Mouse (Mus musculus): Measurements from ENCODE around the gene Etfb.

Gene Etfb

GRCm38 (mm10) chr7:43448246-43448645 is 4.4 kb downstream of the Etfb start:
- DNase-seq (ENCODE audit: low spot score in 2 of 2), result no peak

DNA sequence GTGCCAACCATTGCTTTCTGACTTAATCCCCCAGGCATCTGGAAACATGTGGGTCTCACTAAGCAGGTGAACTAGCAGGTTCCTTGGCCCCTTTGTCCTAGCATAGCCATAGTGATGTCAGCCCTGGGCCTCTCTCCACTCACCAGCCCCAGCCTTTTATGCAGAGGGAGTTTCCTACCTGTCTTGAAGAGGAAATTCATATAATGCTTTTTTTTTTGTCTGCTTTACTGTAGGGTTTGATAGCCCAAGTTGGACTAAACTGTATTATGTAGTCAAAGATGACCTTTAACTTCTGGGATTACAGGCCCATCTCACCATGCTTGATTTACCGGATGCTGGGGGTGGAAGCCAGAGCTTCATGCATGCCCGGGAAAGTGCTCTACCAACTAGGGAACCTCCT is 5.9 kb downstream of the Etfb start:
- DNase-seq (ENCODE audit: low spot score in 2 of 2), result no peak

- no peak for DNase-seq (ENCODE audit: low spot score in 2 of 2)
These were observed 7.8 kb downstream of the Etfb start for GRCm38 (mm10) chr7:43451726-43452125.

GRCm38 (mm10) chr7:43452609-43453008 is 8.7 kb downstream of the Etfb start:
- no peak for DNase-seq (ENCODE audit: low spot score in 2 of 2)

DNA sequence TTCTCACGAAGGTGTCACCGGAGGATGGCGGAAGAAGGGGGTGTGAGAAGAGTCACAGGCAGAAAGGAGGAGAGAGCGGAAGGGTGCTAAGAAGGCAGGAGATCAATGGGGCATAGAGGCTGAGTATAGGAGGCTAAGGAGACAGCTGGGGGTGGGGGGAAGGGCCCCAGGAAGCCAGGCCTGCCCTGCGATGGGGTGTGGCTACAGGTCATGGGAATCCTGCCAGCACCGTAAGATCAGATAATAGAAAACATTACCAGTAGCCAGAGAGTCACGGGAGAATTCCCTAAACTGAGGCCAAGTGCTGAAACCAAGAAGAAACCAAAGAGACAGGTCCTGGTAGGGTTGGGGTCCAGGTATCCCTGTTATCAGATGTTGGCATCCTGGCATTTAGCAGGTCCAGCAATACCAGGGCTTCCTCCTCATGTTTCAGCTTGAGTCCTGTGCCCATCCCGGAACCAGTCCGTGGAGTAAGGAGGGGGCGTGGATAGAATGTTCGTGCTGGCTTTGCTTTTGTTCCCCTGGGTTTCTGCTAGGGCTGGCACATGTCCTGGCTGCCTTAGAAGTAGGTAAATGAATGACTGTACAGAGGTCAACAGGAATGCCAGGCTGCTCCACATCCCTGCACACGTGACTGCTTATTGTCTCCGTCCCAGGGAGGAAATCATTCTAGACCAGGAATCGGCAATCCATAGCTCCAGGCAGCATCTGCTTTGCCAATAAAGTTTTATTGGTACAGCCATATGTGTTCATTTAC is 9.9 kb downstream of the Etfb start:
- DNase-seq (ENCODE audit: low spot score in 2 of 2), result no peak

- no peak for DNase-seq (ENCODE audit: low spot score in 2 of 2)
These were observed 10.5 kb downstream of the Etfb start for GRCm38 (mm10) chr7:43454371-43454770.

- no peak for DNase-seq (ENCODE audit: low spot score in 2 of 2)
These were observed 19.0 kb downstream of the Etfb start, which contains the start of gene Vsig10l for GRCm38 (mm10) chr7:43462851-43463250. Gene Vsig10l (plus strand): TSS chr7:43463151.

DNA sequence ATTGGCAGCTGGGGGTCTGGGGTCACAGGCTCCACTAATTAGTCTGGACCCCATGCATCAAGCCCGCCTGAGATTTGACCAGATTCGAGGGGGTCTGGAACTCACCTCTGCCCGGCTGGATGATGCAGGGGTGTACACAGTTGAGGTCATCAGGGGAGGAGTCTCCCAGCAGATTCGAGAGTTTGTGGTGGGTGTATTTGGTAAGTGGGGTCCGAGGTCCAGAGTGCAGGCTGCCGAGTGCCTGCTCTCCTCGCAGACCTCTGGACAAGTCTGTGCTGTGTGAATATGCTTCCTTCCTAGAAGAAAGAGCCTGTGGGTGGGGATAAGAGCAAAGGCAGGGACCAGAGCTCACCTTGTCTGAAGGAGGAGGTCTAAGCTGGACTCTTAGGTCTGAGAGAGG is 20.1 kb downstream of the Etfb start:
- no peak for DNase-seq (ENCODE audit: low spot score in 2 of 2)

- no peak for DNase-seq (ENCODE audit: low spot score in 2 of 2)
These were observed 21.0 kb downstream of the Etfb start for GRCm38 (mm10) chr7:43464864-43465343.

GRCm38 (mm10) chr7:43465344-43466098 is 21.6 kb downstream of the Etfb start:
- DNase-seq (ENCODE audit: low spot score in 2 of 2), result peak; percentile 68 to 78

DNA sequence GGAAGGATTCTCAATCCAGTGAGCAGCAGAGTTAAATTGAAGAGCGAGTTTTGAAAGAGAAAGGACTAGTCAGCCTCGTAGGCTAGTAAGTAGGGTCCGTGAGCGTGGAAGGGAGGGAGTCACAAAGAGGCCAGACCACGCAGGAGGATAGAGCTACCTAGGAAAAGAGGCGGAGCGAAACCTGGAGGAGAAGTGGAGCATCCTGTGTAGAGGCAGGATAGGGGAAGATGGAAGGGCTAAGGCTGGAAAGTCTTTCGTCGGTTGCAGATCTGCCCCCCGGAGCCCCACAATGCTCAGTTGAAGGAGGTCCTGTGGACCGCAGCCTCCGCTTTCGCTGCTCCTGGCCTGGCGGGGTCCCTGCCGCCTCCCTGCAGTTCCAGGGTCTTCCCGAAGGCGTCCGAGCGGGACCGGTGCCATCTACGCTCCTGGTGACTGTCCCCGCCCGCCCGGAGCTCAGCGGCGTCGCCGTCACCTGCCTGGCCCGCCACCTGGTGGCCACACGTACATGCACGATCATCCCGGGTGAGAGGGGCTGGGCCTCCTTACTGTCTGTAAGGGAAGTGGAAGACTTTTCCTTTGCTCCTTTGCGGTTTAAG is 22.3 kb downstream of the Etfb start:
- DNase-seq (ENCODE audit: low spot score in 2 of 2), result peak; percentile 76 to 80

- DNase-seq (ENCODE audit: low spot score in 2 of 2), result peak; percentile 40 to 47
These were observed 26.5 kb downstream of the Etfb start for GRCm38 (mm10) chr7:43470373-43470772.

DNA sequence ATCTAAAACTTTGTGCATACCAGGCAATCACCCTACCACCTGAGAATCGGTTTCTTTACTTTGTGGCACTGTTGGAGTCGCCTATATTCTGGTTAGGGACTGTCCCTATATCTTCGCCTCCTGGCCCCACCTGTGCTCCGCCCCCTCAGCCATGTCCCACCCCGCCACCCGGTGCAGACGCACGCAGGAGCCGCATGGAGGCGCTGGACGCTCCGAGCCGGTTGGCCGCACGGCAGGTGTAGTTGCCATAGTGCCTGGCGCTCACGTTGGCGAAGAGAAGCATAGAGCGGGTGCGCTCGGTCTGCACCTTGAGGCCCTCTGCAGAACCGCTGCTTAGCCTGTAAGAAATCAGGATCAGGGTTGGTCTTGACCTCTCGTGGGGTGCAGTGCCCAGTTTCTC is 31.8 kb downstream of the Etfb start:
- DNase-seq (ENCODE audit: low spot score in 2 of 2), result no peak

DNA sequence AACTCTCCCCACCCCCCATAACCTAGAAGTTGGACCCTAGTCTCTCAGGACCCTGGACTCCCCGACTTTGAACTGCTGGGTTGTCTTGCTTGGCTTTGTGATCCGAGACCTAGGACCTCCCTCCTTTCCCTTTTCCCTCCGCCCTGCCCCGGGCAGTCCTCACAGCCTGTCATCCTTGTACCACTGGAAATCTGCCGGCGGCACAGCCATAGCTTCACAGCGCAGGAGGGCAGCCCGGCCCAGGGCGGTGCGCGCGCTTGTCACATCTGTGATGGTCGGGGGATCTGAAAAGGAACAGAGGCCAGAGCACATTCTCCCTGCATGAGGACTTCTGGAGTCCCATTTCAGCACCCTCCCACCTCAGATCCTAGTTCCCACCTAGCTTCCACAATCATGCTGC is 32.5 kb downstream of the Etfb start:
- no peak for DNase-seq (ENCODE audit: low spot score in 2 of 2)

GRCm38 (mm10) chr7:43481191-43481590 is 37.3 kb downstream of the Etfb start:
- peak; percentile 80 to 88 for DNase-seq (ENCODE audit: low spot score in 2 of 2)

DNA sequence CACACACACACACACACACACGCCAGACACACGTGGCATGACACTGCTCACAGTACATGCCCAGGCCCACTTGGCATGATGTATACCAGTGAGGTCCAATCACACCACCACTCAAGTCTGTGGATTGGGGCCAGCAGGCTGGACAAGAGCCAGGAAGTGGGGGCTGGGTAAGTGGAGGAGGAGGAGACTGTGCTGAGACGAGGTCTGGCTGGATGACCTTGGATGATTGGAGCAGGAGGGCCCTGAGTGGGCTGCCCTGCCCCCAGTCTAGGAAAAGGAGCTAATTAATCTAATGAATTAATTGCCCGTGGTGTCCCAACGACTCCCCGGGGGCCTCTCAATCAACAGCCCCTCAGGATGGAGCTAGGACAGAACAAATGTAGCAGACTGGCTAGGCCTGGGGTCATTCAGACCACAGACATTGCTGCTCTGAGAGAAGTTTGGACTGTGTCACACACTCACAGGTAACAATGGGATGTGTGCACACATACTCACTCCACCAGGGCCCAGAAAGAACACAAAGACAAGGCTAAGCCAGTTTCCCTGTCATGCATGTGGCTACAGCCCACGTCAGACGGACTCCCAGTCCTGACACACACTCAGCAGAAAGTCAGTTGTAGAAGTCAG is 38.3 kb downstream of the Etfb start:
- no peak for DNase-seq (ENCODE audit: low spot score in 2 of 2)

- DNase-seq (ENCODE audit: low spot score in 2 of 2), result no peak
These were observed 39.4 kb downstream of the Etfb start for GRCm38 (mm10) chr7:43483236-43483635.

GRCm38 (mm10) chr7:43488646-43489045 is 44.8 kb downstream of the Etfb start:
- DNase-seq (ENCODE audit: low spot score in 2 of 2), result peak; percentile 49 to 67

GRCm38 (mm10) chr7:43489631-43490125 is 45.8 kb downstream of the Etfb start, which contains the start of gene Iglon5:
Gene Iglon5 (minus strand): TSS chr7:43490075.
- no peak for DNase-seq (ENCODE audit: low spot score in 2 of 2)

- peak; percentile 64 to 71 for DNase-seq (ENCODE audit: low spot score in 2 of 2)
These were observed 46.3 kb downstream of the Etfb start for GRCm38 (mm10) chr7:43490182-43490584.

- DNase-seq (ENCODE audit: low spot score in 2 of 2), result no peak
These were observed 47.0 kb downstream of the Etfb start for GRCm38 (mm10) chr7:43490861-43491260.

All from right cerebral cortex, adult 2 months (tissue).